8 mouse cellular contexts compared by ENCODE assay signal in genomic region chr13:103918432-103918831, GRCm38 (mm10). TPM values are rescaled to one million over a fixed set of nuclear protein-coding genes. Genes with fewer than 3 reads are reported as not detected.
A peak's percentile ranks its signal among the peaks of the same experiment; 100 is the strongest.
DNase-seq lines count a peak whose midpoint lies in the region; ATAC-seq and TF ChIP-seq lines count a peak whose summit lies in the region.

No protein-coding gene starts in this region.

- no peaks in the 10 kb centered on the region for H3K27me3 ChIP-seq in kidney, adult 2 months (replicated peaks; ENCODE audit: control insufficient read depth, insufficient read depth, low read length)
- H3K27me3 ChIP-seq in hindbrain, embryonic 16.5 days (replicated peaks; ENCODE audit: control insufficient read depth, insufficient read depth, low read length) = no peaks in the 10 kb centered on the region
- H3K27me3 ChIP-seq in midbrain, embryonic 15.5 days (replicated peaks) = no peaks in the 10 kb centered on the region

- no peak for TF ChIP-seq CTCF in kidney, adult 2 months (conservative IDR thresholded peaks at IDR 0.05; ENCODE audit: insufficient read depth, insufficient read length, low read depth, low read length)

- peaks cover 16% of the 10 kb centered on the region for H3K4me1 ChIP-seq in kidney, adult 2 months (ENCODE audit: control insufficient read depth, insufficient read depth, low read length)
- H3K4me1 ChIP-seq in hindbrain, embryonic 16.5 days (ENCODE audit: control insufficient read depth, insufficient read depth, low read depth, low read length) = peaks cover 14% of the 10 kb centered on the region
- peaks cover 36% of the 10 kb centered on the region for H3K4me1 ChIP-seq in midbrain, embryonic 15.5 days

- no peak overlapping the region for H3K27ac ChIP-seq in kidney, adult 2 months (ENCODE audit: insufficient read depth, low read depth, low read length)
- H3K27ac ChIP-seq in hindbrain, embryonic 16.5 days (ENCODE audit: low read depth, low read length) = no peak overlapping the region
- H3K27ac ChIP-seq in midbrain, embryonic 15.5 days = no peak overlapping the region

- H3K4me3 ChIP-seq in kidney, adult 2 months (ENCODE audit: insufficient read depth, low read depth, low read length) = peak overlapping the region; percentile 82; the same call in 1 of the 2 replicates
- H3K4me3 ChIP-seq in hindbrain, embryonic 16.5 days (ENCODE audit: low read length) = peak overlapping the region; percentile 70
- H3K4me3 ChIP-seq in midbrain, embryonic 15.5 days = peak overlapping the region; percentile 95

- peak; percentile 15 for DNase-seq in kidney, adult 2 months
- no peak for DNase-seq in kidney, adult 11 months
- DNase-seq in c-Kit-positive CD71-positive TER-119-negative erythroid progenitor cells, embryonic 14.5 days (ENCODE audit: low read depth) = peak; percentile 7
- no peak for DNase-seq in spleen, adult 12 weeks (ENCODE audit: low spot score)
- DNase-seq in cerebellum, postnatal 36 days = no peak
- DNase-seq in thymus, postnatal 0 days (ENCODE audit: low spot score) = no peak

- H3K4me2 ChIP-seq in hindbrain, embryonic 16.5 days (ENCODE audit: low read length) = peak overlapping the region; percentile 76
- H3K4me2 ChIP-seq in midbrain, embryonic 15.5 days = peak overlapping the region; percentile 83

- H3K9me3 ChIP-seq in hindbrain, embryonic 16.5 days (ENCODE audit: control insufficient read depth, low read length) = no peaks in the 10 kb centered on the region
- no peaks in the 10 kb centered on the region for H3K9me3 ChIP-seq in midbrain, embryonic 15.5 days

- ATAC-seq in hindbrain, embryonic 16.5 days = no peak
- no peak for ATAC-seq in midbrain, embryonic 15.5 days (replicated peaks)

- peak overlapping the region; percentile 47 for H3K9ac ChIP-seq in hindbrain, embryonic 16.5 days (ENCODE audit: low read depth, low read length)
- peak overlapping the region; percentile 22; the same call in 1 of the 2 replicates for H3K9ac ChIP-seq in midbrain, embryonic 15.5 days

- TF ChIP-seq POLR2A in kidney, adult 2 months (IDR thresholded peaks at IDR 0.05; ENCODE audit: low read depth, low read length) = no peak

- H3K36me3 ChIP-seq in kidney, adult 2 months (ENCODE audit: control insufficient read depth, insufficient read depth, low read length) = no peaks in the 10 kb centered on the region
- H3K36me3 ChIP-seq in hindbrain, embryonic 16.5 days (ENCODE audit: control insufficient read depth, insufficient read depth, low read length) = no peaks in the 10 kb centered on the region
- no peaks in the 10 kb centered on the region for H3K36me3 ChIP-seq in midbrain, embryonic 15.5 days (replicated peaks)

- WGBS in kidney, adult 2 months = 1% methylated on average over 3 of the region's 3 CpGs
- WGBS in hindbrain, embryonic 16.5 days = 19% methylated on average over 3 of the region's 3 CpGs
- WGBS in midbrain, embryonic 15.5 days = 22% methylated on average over 3 of the region's 3 CpGs

RNA-seq across cellular contexts. Expression of gene Erbin, which starts 1.9 kb away (rescaled TPM):
- 15.7 and 18.9 TPM in 2 replicates for polyA plus RNA-seq in kidney, adult 2 months (2012; rRNA removed)
- 5.4 and 5.6 TPM in 2 replicates for polyA plus RNA-seq in hindbrain, embryonic 16.5 days (2015; fragmentation: Nextera tagmentation; extraction: Ambion mirVana)
- polyA plus RNA-seq in midbrain, embryonic 15.5 days (2015; fragmentation: Nextera tagmentation; extraction: Ambion mirVana) = 7.9 and 8.3 TPM in 2 replicates
- 30.4 and 31.8 TPM in 2 replicates for polyA plus RNA-seq in thymus, postnatal 0 days (2015; fragmentation: Nextera tagmentation; extraction: Ambion mirVana)

Comparison
In these comparisons a context has a peak if more than half of its experiments do, and no peak if none do; other contexts are left out.
1. DNase-seq: peak in kidney, adult 2 months (single experiment) and c-Kit-positive CD71-positive TER-119-negative erythroid progenitor cells, embryonic 14.5 days (single experiment); none in kidney, adult 11 months (single experiment), spleen, adult 12 weeks (single experiment), cerebellum, postnatal 36 days (0 of 2) and thymus, postnatal 0 days (single experiment).
2. Peak in every context shown above with its lines, with median percentiles within 50 percentile points of each other: H3K4me3 ChIP-seq.